Mouse (Mus musculus) erythroblast, adult 5-6 weeks (primary cell): ENCODE data around the gene Synpo2. TPM values are rescaled to one million over a fixed set of nuclear protein-coding genes. Genes with fewer than 3 reads are reported as not detected.
"Not testable (repeated sequence)": the region's sequence is repeated elsewhere in the genome, so short reads cannot be mapped to it uniquely, and the experiment has no call there.

Experiments used
- ATAC-seq: replicated peaks from 2 replicates; pipeline ENCODE4 v1.8.0; 2016; ENCODE audit warnings: moderate number of reproducible peaks, mild to moderate bottlenecking, moderate TSS enrichment, inconsistent platforms; ENCODE audit not compliant: poor library complexity, low FRiP score, severe bottlenecking
- total RNA-seq, 2 experiments: library from RNA; stranded (forward) in 1 of 2; stranded (reverse) in 1 of 2; fragments of 150-400 nt in 1 of 2; fragments of 200-764, 138-1000 nt in 1 of 2; gene quantifications; 2 replicates each; pipeline versions ENCODE4 v1.2.3 to v1.2.4; 2015 to 2017; ENCODE audit warnings: low replicate concordance in 2 of 2

Synpo2 gene
- total RNA-seq, 2 experiments from 2014 or later = not detected

GRCm38 (mm10) chr3:123142298-123142697 is 93.7 kb downstream of the Synpo2 start:
- no peak for ATAC-seq

- no peak for ATAC-seq
Observed at GRCm38 (mm10) chr3:123141069-123141468, 94.9 kb downstream of the Synpo2 start.

- ATAC-seq = no peak
Observed at GRCm38 (mm10) chr3:123140134-123140533, 95.8 kb downstream of the Synpo2 start.

GRCm38 (mm10) chr3:123139619-123140018 is 96.3 kb downstream of the Synpo2 start:
- ATAC-seq = no peak

GRCm38 (mm10) chr3:123138274-123139003 is 97.5 kb downstream of the Synpo2 start:
- ATAC-seq = no peak

GRCm38 (mm10) chr3:123132101-123132500 is 103.8 kb downstream of the Synpo2 start:
- no peak for ATAC-seq

GRCm38 (mm10) chr3:123131151-123131756 is 104.7 kb downstream of the Synpo2 start:
- ATAC-seq = no peak

- no peak for ATAC-seq
Observed at GRCm38 (mm10) chr3:123130314-123131150, 105.4 kb downstream of the Synpo2 start.

GRCm38 (mm10) chr3:123128781-123129180 is 107.2 kb downstream of the Synpo2 start:
- ATAC-seq = no peak

GRCm38 (mm10) chr3:123128091-123128490 is 107.9 kb downstream of the Synpo2 start:
- ATAC-seq = no peak

- ATAC-seq = not testable (repeated sequence)
Observed at GRCm38 (mm10) chr3:123126741-123127140, 109.2 kb downstream of the Synpo2 start.

GRCm38 (mm10) chr3:123123817-123124216 is 112.1 kb downstream of the Synpo2 start:
- ATAC-seq = no peak

GRCm38 (mm10) chr3:123122151-123123030 is 113.6 kb downstream of the Synpo2 start:
- no peak for ATAC-seq

- no peak for ATAC-seq
Observed at GRCm38 (mm10) chr3:123116903-123117302, 119.0 kb downstream of the Synpo2 start.

GRCm38 (mm10) chr3:123115770-123116527 is 120.0 kb downstream of the Synpo2 start:
- no peak for ATAC-seq

- no peak for ATAC-seq
Observed at GRCm38 (mm10) chr3:123114001-123114635, 121.8 kb downstream of the Synpo2 start.

GRCm38 (mm10) chr3:123112781-123113180 is 123.2 kb downstream of the Synpo2 start:
- no peak for ATAC-seq

GRCm38 (mm10) chr3:123111071-123111711 is 124.8 kb downstream of the Synpo2 start:
- ATAC-seq = no peak
